Comparison of ENCODE assay signal across 28 mouse cellular contexts in the genomic region with DNA sequence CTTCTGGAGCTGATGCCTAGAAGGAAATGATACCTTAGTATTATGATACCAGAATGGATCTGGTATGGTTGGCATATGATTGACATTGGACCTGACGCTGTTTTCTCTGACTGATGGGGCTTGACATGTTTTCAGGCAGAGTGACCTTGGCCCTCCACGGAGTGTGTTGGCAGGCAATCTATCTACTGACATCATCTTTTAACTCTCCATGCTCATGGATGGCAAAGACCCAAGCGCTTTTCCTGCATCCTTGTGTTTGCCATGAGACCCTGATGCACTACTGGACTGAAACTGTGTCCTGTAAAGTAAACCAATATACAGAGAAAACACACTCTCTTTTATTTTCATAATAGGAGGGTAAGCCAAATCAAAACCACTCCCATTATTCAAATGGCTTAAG.
DNase-seq lines count a peak whose midpoint lies in the region; ATAC-seq and TF ChIP-seq lines count a peak whose summit lies in the region.
"Had no signal": no experiment of that assay in that cellular context is flagged by ENCODE, and none has a peak within 500 bp of the region (broad histone marks: within the 10 kb centered on the region; RNA-seq: fewer than 3 reads in every experiment).

No protein-coding gene starts in this region.

- H3K27ac ChIP-seq in heart, embryonic 11.5 days (ENCODE audit: low read depth, low read length) = no peak overlapping the region
- H3K27ac ChIP-seq in stomach, embryonic 16.5 days (ENCODE audit: low read length) = 0 out of 2 replicates have a peak overlapping the region, but pooled peaks have one; percentile 3
- H3K27ac ChIP-seq in stomach, postnatal 0 days (replicated peaks) = no peak overlapping the region
- H3K27ac ChIP-seq: embryonic facial prominence, embryonic 12.5 days; heart, embryonic 15.5 days; hindbrain, embryonic 14.5 days; kidney, postnatal 0 days; liver, embryonic 14.5 days; macrophage; midbrain, embryonic 15.5 days had no signal

- H3K4me3 ChIP-seq in heart, embryonic 11.5 days (ENCODE audit: low read depth, low read length) = no peak overlapping the region
- no peak overlapping the region for H3K4me3 ChIP-seq in stomach, embryonic 16.5 days (replicated peaks; ENCODE audit: low read length)
- no peak overlapping the region for H3K4me3 ChIP-seq in stomach, postnatal 0 days (ENCODE audit: low read depth, low read length)
- H3K4me3 ChIP-seq: embryonic facial prominence, embryonic 12.5 days; erythroblast, embryonic 14.5 days; heart, embryonic 15.5 days; midbrain, embryonic 15.5 days had no signal

- peak; percentile 18 for DNase-seq in adrenal gland, postnatal 14 days
- no peak for DNase-seq in adrenal gland, adult 8-10 months
- DNase-seq in heart, postnatal 4 days = peak; percentile 11
- no peak for DNase-seq in stomach, postnatal 0 days (ENCODE audit: low spot score)
- DNase-seq in frontal cortex, adult 2 months (ENCODE audit: extremely low spot score in 1 of 2, low spot score in 1 of 2) = no peak
- DNase-seq: cerebellum, adult 11 months; cerebellum, adult 9-11 months; gastrocnemius, postnatal 14 days; kidney, adult 18-20 months; layer of hippocampus, postnatal 36 days; liver; lung, adult 2 months; lung, postnatal 10 days; right cerebral cortex, adult 18-20 months; spleen, adult 18-20 months; thymus, adult 2 months; thymus, postnatal 36 days had no signal

- no peak for TF ChIP-seq EP300 in stomach, postnatal 0 days (optimal IDR thresholded peaks at IDR 0.05)

- 64% methylated on average over 3 of the region's 3 CpGs for WGBS in heart, embryonic 11.5 days (ENCODE audit: insufficient replicate concordance)
- 65% methylated on average over 3 of the region's 3 CpGs for WGBS in stomach, embryonic 16.5 days
- WGBS in stomach, postnatal 0 days = 69% methylated on average over 3 of the region's 3 CpGs

- H3K36me3 ChIP-seq in heart, embryonic 11.5 days (ENCODE audit: control insufficient read depth, insufficient read depth, low read length) = no peaks in the 10 kb centered on the region
- no peaks in the 10 kb centered on the region for H3K36me3 ChIP-seq in stomach, embryonic 16.5 days (ENCODE audit: control insufficient read depth, insufficient read depth, low read length)
- no peaks in the 10 kb centered on the region for H3K36me3 ChIP-seq in stomach, postnatal 0 days (ENCODE audit: control insufficient read depth, insufficient read depth, low read length)
- H3K36me3 ChIP-seq: embryonic facial prominence, embryonic 12.5 days; G1E; heart, embryonic 15.5 days; midbrain, embryonic 15.5 days had no signal

- ATAC-seq in heart, embryonic 11.5 days (replicated peaks; ENCODE audit: insufficient number of reproducible peaks, low FRiP score, low TSS enrichment) = no peak
- no peak for ATAC-seq in stomach, embryonic 16.5 days (ENCODE audit: insufficient read depth, low FRiP score)
- ATAC-seq in stomach, postnatal 0 days (ENCODE audit: low FRiP score, low TSS enrichment) = no peak
- ATAC-seq: midbrain, embryonic 15.5 days had no signal

- no peaks in the 10 kb centered on the region for H3K4me1 ChIP-seq in heart, embryonic 11.5 days (ENCODE audit: control insufficient read depth, insufficient read depth, low read length)
- H3K4me1 ChIP-seq in stomach, embryonic 16.5 days (ENCODE audit: control insufficient read depth, insufficient read depth, low read length) = no peaks in the 10 kb centered on the region
- H3K4me1 ChIP-seq in stomach, postnatal 0 days (replicated peaks; ENCODE audit: control insufficient read depth, insufficient read depth) = no peaks in the 10 kb centered on the region
- H3K4me1 ChIP-seq: embryonic facial prominence, embryonic 12.5 days; heart, embryonic 15.5 days; midbrain, embryonic 15.5 days had no signal

- no peak for TF ChIP-seq CTCF in stomach, postnatal 0 days (IDR thresholded peaks at IDR 0.05; ENCODE audit: low read depth)

- H3K9me3 ChIP-seq in heart, embryonic 11.5 days (replicated peaks; ENCODE audit: control insufficient read depth, low read length) = no peaks in the 10 kb centered on the region
- no peaks in the 10 kb centered on the region for H3K9me3 ChIP-seq in stomach, embryonic 16.5 days (replicated peaks; ENCODE audit: control insufficient read depth, low read length)
- no peaks in the 10 kb centered on the region for H3K9me3 ChIP-seq in stomach, postnatal 0 days (ENCODE audit: control insufficient read depth, low read length)
- H3K9me3 ChIP-seq: embryonic facial prominence, embryonic 12.5 days; G1E; midbrain, embryonic 15.5 days had no signal

- H3K4me2 ChIP-seq in heart, embryonic 11.5 days = no peak overlapping the region
- H3K4me2 ChIP-seq in stomach, embryonic 16.5 days (ENCODE audit: low read depth, low read length) = no peak overlapping the region
- H3K4me2 ChIP-seq in stomach, postnatal 0 days (replicated peaks; ENCODE audit: low read depth) = no peak overlapping the region
- H3K4me2 ChIP-seq: embryonic facial prominence, embryonic 12.5 days; heart, embryonic 15.5 days; hindbrain, embryonic 14.5 days; midbrain, embryonic 15.5 days had no signal

- H3K9ac ChIP-seq in heart, embryonic 11.5 days (ENCODE audit: low read depth, low read length) = no peak overlapping the region
- H3K9ac ChIP-seq in stomach, embryonic 16.5 days (ENCODE audit: low read length) = no peak overlapping the region
- no peak overlapping the region for H3K9ac ChIP-seq in stomach, postnatal 0 days (ENCODE audit: low read length)
- H3K9ac ChIP-seq: embryonic facial prominence, embryonic 12.5 days; heart, embryonic 15.5 days; hindbrain, embryonic 14.5 days; liver, embryonic 14.5 days; midbrain, embryonic 15.5 days had no signal

- no peaks in the 10 kb centered on the region for H3K27me3 ChIP-seq in heart, embryonic 11.5 days (ENCODE audit: control insufficient read depth, insufficient read depth, low read length)
- no peaks in the 10 kb centered on the region for H3K27me3 ChIP-seq in stomach, embryonic 16.5 days (ENCODE audit: control insufficient read depth, insufficient read depth, low read length)
- H3K27me3 ChIP-seq in stomach, postnatal 0 days (ENCODE audit: control insufficient read depth, insufficient read depth, low read length) = no peaks in the 10 kb centered on the region
- H3K27me3 ChIP-seq: embryonic facial prominence, embryonic 12.5 days; heart, embryonic 15.5 days; midbrain, embryonic 15.5 days had no signal

Comparison
In these comparisons a context has a peak if more than half of its experiments do, and no peak if none do; other contexts are left out.
1. DNase-seq: peak in adrenal gland, postnatal 14 days (single experiment) and heart, postnatal 4 days (single experiment); none in adrenal gland, adult 8-10 months (single experiment), stomach, postnatal 0 days (single experiment) and frontal cortex, adult 2 months (0 of 2).